Mouse (Mus musculus) bone marrow, adult 2 months (tissue): ENCODE measurements at regions not wholly inside any gene's neighbourhood (a gene's known extent, or its start where the extent isn't known, plus 50 kb on each side); places are given as distances from the start of the nearest gene placed in this dataset.

Source experiments
- CTCF ChIP-seq: fragments of 200-500 bp; IDR thresholded peaks from 2 replicates; pipeline ENCODE4 v1.5.1; 2011; ENCODE audit warnings: low read length, control low read depth; ENCODE audit not compliant: control insufficient read depth, insufficient read depth
- POLR2A ChIP-seq: fragments of 200-500 bp; IDR thresholded peaks from 2 replicates; pipeline ENCODE4 v1.6.1; 2011; ENCODE audit warnings: low read depth, mild to moderate bottlenecking, control low read depth, low read length, borderline replicate concordance; ENCODE audit not compliant: control insufficient read depth

DNA sequence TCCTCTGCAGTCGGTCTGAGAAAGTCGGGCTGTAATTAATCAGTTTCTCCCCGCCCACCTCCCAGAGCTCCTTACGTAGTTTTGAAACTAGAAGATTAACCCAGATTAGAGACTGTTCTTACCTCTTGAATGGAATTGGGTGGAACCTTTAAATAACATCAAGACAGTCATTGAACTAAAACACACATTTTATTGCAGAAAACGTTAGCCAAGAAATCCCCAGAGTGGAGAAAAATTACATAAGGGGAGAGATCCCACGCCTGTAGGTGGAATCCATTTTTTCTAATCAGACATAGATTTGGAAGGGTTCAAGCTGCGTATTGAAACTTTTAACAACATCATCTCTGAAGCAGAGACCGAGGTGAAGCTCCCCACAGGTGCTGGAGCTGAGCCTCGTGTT, 59.1 kb downstream of the Gm12689 start:
- TF ChIP-seq CTCF (no peak), POLR2A (no peak)
